Mouse (Mus musculus) cerebellum, adult 2 months (tissue): ENCODE measurements at regions not wholly inside any gene's neighbourhood (a gene's known extent, or its start where the extent isn't known, plus 50 kb on each side); places are given as distances from the start of the nearest gene placed in this dataset.

ENCODE experiments used
- CTCF ChIP-seq: fragments of 200-500 bp; IDR thresholded peaks from 2 replicates; pipeline ENCODE4 v1.5.1; 2011; ENCODE audit warnings: low read depth, mild to moderate bottlenecking, control low read depth, low read length, moderate library complexity, borderline replicate concordance; ENCODE audit not compliant: insufficient read depth
- POLR2A ChIP-seq: fragments of 200-500 bp; IDR thresholded peaks from 2 replicates; pipeline ENCODE4 v1.6.1; 2011; ENCODE audit warnings: low read length, control low read depth, borderline replicate concordance; ENCODE audit not compliant: insufficient read depth

GRCm38 (mm10) chr5:149906927-149907326, 111.5 kb upstream of the Rxfp2 start:
- TF ChIP-seq POLR2A (no peak), CTCF (no peak)
